Mouse (Mus musculus) lung, embryonic 14.5 days (tissue): ENCODE data around the gene Pla2g1b. TPM values are rescaled to one million over a fixed set of nuclear protein-coding genes. Genes with fewer than 3 reads are reported as not detected.
A peak's percentile ranks its signal among the peaks of the same experiment; 100 is the strongest.
"Not testable (repeated sequence)": the region's sequence is repeated elsewhere in the genome, so short reads cannot be mapped to it uniquely, and the experiment has no call there.

Source experiments
- ATAC-seq: fragments of 200-750 bp; cut with Nextera tagmentation; 2 replicates; pipeline ENCODE4 v1.8.0; 2017; ENCODE audit warnings: mild to moderate bottlenecking, moderate TSS enrichment, moderate library complexity; ENCODE audit not compliant: insufficient read depth
- DNase-seq: peaks from one replicate; pipeline ENCODE4 v3.0.0-alpha.2; 2015
- H3K27ac ChIP-seq: fragments of 300-500 bp; sonication (generic); 2 replicates; pipeline ENCODE4 v1.5.1; 2014; ENCODE audit warnings: low read depth, mild to moderate bottlenecking, moderate library complexity
- H3K27me3 ChIP-seq: fragments of 300-500 bp; sonication (generic); 2 replicates; pipeline ENCODE4 v1.6.1; 2014; ENCODE audit warnings: low read length, control low read depth; ENCODE audit not compliant: insufficient read depth
- H3K36me3 ChIP-seq: fragments of 300-500 bp; sonication (generic); 2 replicates; pipeline ENCODE4 v1.6.1; 2014; ENCODE audit warnings: control low read depth; ENCODE audit not compliant: insufficient read depth
- H3K4me1 ChIP-seq: fragments of 300-500 bp; sonication (generic); 2 replicates; pipeline ENCODE4 v1.6.1; 2014; ENCODE audit warnings: antibody characterized with exemption, control low read depth; ENCODE audit not compliant: insufficient read depth
- H3K4me2 ChIP-seq: fragments of 300-500 bp; sonication (generic); 2 replicates; pipeline ENCODE4 v1.6.1; 2014; ENCODE audit warnings: mild to moderate bottlenecking
- H3K4me3 ChIP-seq: fragments of 300-500 bp; sonication (generic); 2 replicates; pipeline ENCODE4 v1.5.1; 2014; ENCODE audit warnings: low read depth, low read length
- H3K9ac ChIP-seq: fragments of 300-500 bp; sonication (generic); 2 replicates; pipeline ENCODE4 v1.6.1; 2014
- H3K9me3 ChIP-seq: fragments of 300-500 bp; sonication (generic); 2 replicates; pipeline ENCODE4 v1.6.1; 2016; ENCODE audit warnings: low read depth, low read length, control low read depth
- CTCF ChIP-seq: IDR thresholded peaks from 2 replicates; pipeline ENCODE4 v1.5.1; 2016; ENCODE audit warnings: antibody characterized with exemption, low read depth
- WGBS: fragments of 180-500 bp; shearing (Covaris S2); extraction: QIAGEN DNeasy Blood & Tissue Kit; methylation state at CpG from one replicate; pipeline ENCODE4 v1.1.7; 2014; 5-methylcytosine and 5-hydroxymethylcytosine counted together
- polyA plus RNA-seq: library from polyadenylated mRNA; unstranded; fragments of >200 nt; fragmentation: Nextera tagmentation; extraction: Ambion mirVana; gene quantifications from 2 replicates; pipeline ENCODE4 v1.2.1, GENCODE M21; 2014

Pla2g1b gene
- polyA plus RNA-seq, 1 experiment from 2014 or later = 5.6 TPM

GRCm38 (mm10) chr5:115513246-115513645 is 47.2 kb downstream of the Pla2g1b start:
- H3K27me3 ChIP-seq = no peaks in the 10 kb centered on the region
- TF ChIP-seq CTCF = no peak
- no peak overlapping the region for H3K9ac ChIP-seq
- no peak for ATAC-seq
- H3K4me3 ChIP-seq = no peak overlapping the region
- peaks cover 26% of the 10 kb centered on the region for H3K4me1 ChIP-seq
- no peak overlapping the region for H3K27ac ChIP-seq
- DNase-seq = no peak
- no peak overlapping the region for H3K4me2 ChIP-seq
- 91% methylated on average over 14 of the region's 14 CpGs for WGBS
- 0 out of 2 replicates have a peak, but pooled peaks cover 12% of the 10 kb centered on the region for H3K36me3 ChIP-seq
- no peaks in the 10 kb centered on the region for H3K9me3 ChIP-seq

- no peak overlapping the region for H3K4me2 ChIP-seq
- DNase-seq (no peak), ATAC-seq (no peak)
- H3K27me3 ChIP-seq = no peaks in the 10 kb centered on the region
- peak overlapping the region; percentile 96 for H3K27ac ChIP-seq
- TF ChIP-seq CTCF = no peak
- H3K9me3 ChIP-seq = no peaks in the 10 kb centered on the region
- 91% methylated on average over 16 of the region's 16 CpGs for WGBS
- H3K9ac ChIP-seq = no peak overlapping the region
- no peak overlapping the region for H3K4me3 ChIP-seq
- H3K4me1 ChIP-seq = peaks cover 22% of the 10 kb centered on the region
- 0 out of 2 replicates have a peak, but pooled peaks cover 15% of the 10 kb centered on the region for H3K36me3 ChIP-seq
These were observed 47.7 kb downstream of the Pla2g1b start for GRCm38 (mm10) chr5:115513721-115514120.

GRCm38 (mm10) chr5:115514346-115514745 is 48.3 kb downstream of the Pla2g1b start:
- Histone ChIP-seq H3K36me3 (0 out of 2 replicates have a peak, but pooled peaks cover 15% of the 10 kb centered on the region), H3K9me3 (no peaks in the 10 kb centered on the region), H3K9ac (peak overlapping the region; percentile 52; the same call in 1 of the 2 replicates), H3K4me2 (peak overlapping the region; percentile 55), H3K27me3 (no peaks in the 10 kb centered on the region), H3K4me3 (no peak overlapping the region), H3K27ac (peak overlapping the region; percentile 96), H3K4me1 (peaks cover 18% of the 10 kb centered on the region)
- 72% methylated on average over 6 of the region's 6 CpGs for WGBS
- DNase-seq = no peak
- ATAC-seq = peak; percentile 25
- no peak for TF ChIP-seq CTCF

- WGBS = 28% methylated on average over 20 of the region's 20 CpGs
- no peak for TF ChIP-seq CTCF
- Histone ChIP-seq H3K9ac (peak overlapping the region; percentile 52), H3K4me1 (peaks cover 14% of the 10 kb centered on the region), H3K4me3 (peak overlapping the region; percentile 9; the same call in 1 of the 2 replicates), H3K4me2 (peak overlapping the region; percentile 55), H3K27me3 (no peaks in the 10 kb centered on the region), H3K27ac (peak overlapping the region; percentile 96), H3K36me3 (0 out of 2 replicates have a peak, but pooled peaks cover 15% of the 10 kb centered on the region), H3K9me3 (no peaks in the 10 kb centered on the region)
- peak; percentile 82 for DNase-seq
- ATAC-seq = peak; percentile 78
These were observed 49.0 kb downstream of the Pla2g1b start for GRCm38 (mm10) chr5:115514896-115515587.

GRCm38 (mm10) chr5:115516081-115516907 is 50.2 kb downstream of the Pla2g1b start:
- no peaks in the 10 kb centered on the region for H3K9me3 ChIP-seq
- H3K4me2 ChIP-seq = peak overlapping the region; percentile 55
- 0 out of 2 replicates have a peak overlapping the region, but pooled peaks have one; percentile 6 for H3K4me3 ChIP-seq
- H3K27ac ChIP-seq = peak overlapping the region; percentile 96
- H3K9ac ChIP-seq = no peak overlapping the region
- H3K27me3 ChIP-seq = no peaks in the 10 kb centered on the region
- H3K4me1 ChIP-seq = peaks cover 14% of the 10 kb centered on the region
- no peak for ATAC-seq
- no peak for TF ChIP-seq CTCF
- 73% methylated on average over 32 of the region's 32 CpGs for WGBS
- H3K36me3 ChIP-seq = 0 out of 2 replicates have a peak, but pooled peaks cover 15% of the 10 kb centered on the region
- DNase-seq = peak; percentile 66

GRCm38 (mm10) chr5:115516908-115517307 is 50.8 kb downstream of the Pla2g1b start:
- no peak for TF ChIP-seq CTCF
- Histone ChIP-seq H3K4me3 (no peak overlapping the region), H3K9ac (no peak overlapping the region), H3K27me3 (no peaks in the 10 kb centered on the region), H3K9me3 (no peaks in the 10 kb centered on the region), H3K4me1 (peaks cover 14% of the 10 kb centered on the region), H3K36me3 (0 out of 2 replicates have a peak, but pooled peaks cover 15% of the 10 kb centered on the region), H3K27ac (peak overlapping the region; percentile 96; the same call in 1 of the 2 replicates), H3K4me2 (0 out of 2 replicates have a peak overlapping the region, but pooled peaks have one; percentile 55)
- no peak for ATAC-seq
- WGBS = 79% methylated on average over 7 of the region's 7 CpGs
- no peak for DNase-seq

GRCm38 (mm10) chr5:115517501-115517900 is 51.4 kb downstream of the Pla2g1b start:
- TF ChIP-seq CTCF = no peak
- Histone ChIP-seq H3K9ac (no peak overlapping the region), H3K4me1 (peaks cover 14% of the 10 kb centered on the region), H3K27me3 (no peaks in the 10 kb centered on the region), H3K36me3 (0 out of 2 replicates have a peak, but pooled peaks cover 15% of the 10 kb centered on the region), H3K4me3 (no peak overlapping the region), H3K4me2 (no peak overlapping the region), H3K27ac (no peak overlapping the region), H3K9me3 (no peaks in the 10 kb centered on the region)
- no peak for DNase-seq
- 88% methylated on average over 9 of the region's 9 CpGs for WGBS
- ATAC-seq = no peak

- H3K9me3 ChIP-seq, H3K27ac ChIP-seq, H3K9ac ChIP-seq, H3K27me3 ChIP-seq, DNase-seq, H3K4me3 ChIP-seq, H3K4me2 ChIP-seq, ATAC-seq: not testable (repeated sequence)
- 94% methylated on average over 6 of the region's 8 CpGs for WGBS
- H3K36me3 ChIP-seq = 0 out of 2 replicates have a peak, but pooled peaks cover 14% of the 10 kb centered on the region
- H3K4me1 ChIP-seq = peaks cover 19% of the 10 kb centered on the region
These were observed 52.2 kb downstream of the Pla2g1b start for GRCm38 (mm10) chr5:115518214-115518613.
